Mouse (Mus musculus) ovary, adult 2 months (tissue): ENCODE results near the gene Ubqln5. TPM values are rescaled to one million over a fixed set of nuclear protein-coding genes. Genes with fewer than 3 reads are reported as not detected.

ENCODE experiments used
- polyA plus RNA-seq: library from polyadenylated mRNA; depleted of rRNA; stranded (reverse); fragments of >200 nt; gene quantifications from 2 replicates; pipeline ENCODE4 v1.2.3, GENCODE M21; 2012; rRNA removed

The Ubqln5 gene
- polyA plus RNA-seq: not detected in 2 replicates

DNA sequence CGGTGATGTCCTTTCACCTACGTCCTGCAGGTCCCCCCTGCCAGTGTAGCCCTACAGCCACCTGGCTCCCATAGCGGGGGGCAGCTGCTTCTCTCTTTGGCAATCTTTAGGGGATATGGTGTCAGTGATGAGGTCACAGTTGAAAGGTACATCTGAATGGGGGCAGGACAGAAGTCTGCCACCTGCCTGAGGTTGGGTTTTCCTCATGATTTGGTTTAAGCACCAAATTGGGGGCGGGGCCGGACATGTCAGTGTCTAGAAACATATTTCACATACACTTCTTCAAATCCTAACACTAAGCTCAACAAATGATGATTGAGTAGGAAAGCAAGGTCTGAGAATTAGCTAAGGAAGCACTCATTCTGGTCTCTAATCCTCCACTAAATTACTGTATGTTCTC lies at the start of gene Ubqln5:
Gene Ubqln5 (minus strand): TSS at position 101 of the 400 bp plus-strand sequence.

GRCm38 (mm10) chr7:104150456-104150855 lies 20.8 kb upstream of the Ubqln5 start, which contains the start of gene Ubqlnl:
TSS of gene Ubqlnl (minus strand) at chr7:104150556.

GRCm38 (mm10) chr7:104143179-104143578 lies 13.6 kb upstream of the Ubqln5 start, which contains the start of gene Ubqln3:
TSS of gene Ubqln3 (minus strand) at chr7:104143279.

GRCm38 (mm10) chr7:104137305-104137704 lies 7.7 kb upstream of the Ubqln5 start, which contains the start of gene Olfr643:
TSS of gene Olfr643 (minus strand) at chr7:104137405.

GRCm38 (mm10) chr7:104104757-104104972 lies 25.0 kb downstream of the Ubqln5 start, which contains the start of gene Olfr646:
TSS of gene Olfr646 (plus strand) at chr7:104104873.

DNA sequence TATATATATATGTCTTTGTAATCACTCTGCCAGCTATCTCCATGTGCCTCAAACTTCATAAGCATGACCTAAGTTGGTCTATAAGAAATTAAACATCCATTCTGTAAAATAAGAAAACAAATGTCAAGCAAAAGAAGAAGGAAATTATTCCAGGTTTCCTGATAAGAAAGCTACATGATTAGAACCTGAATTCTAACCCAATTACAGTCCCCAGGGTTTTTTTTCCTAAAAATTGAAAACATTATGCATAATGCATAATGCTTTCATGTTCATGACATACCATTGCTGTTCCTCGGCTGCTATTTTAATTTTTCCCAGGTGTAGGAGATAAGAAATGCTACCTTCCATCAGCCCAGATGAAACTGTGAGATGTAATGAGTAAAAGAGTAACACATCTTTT lies 44.3 kb downstream of the Ubqln5 start, which contains the start of gene Olfr645:
Gene Olfr645 (minus strand): TSS at position 101 of the 400 bp plus-strand sequence.

Other genes with a start within 250 kb of the Ubqln5 start
- gene Olfr66, start 243.6 kb downstream of the Ubqln5 start, polyA plus RNA-seq: not detected in 2 replicates
- not detected in 2 replicates for gene Olfr64, start 235.3 kb downstream of the Ubqln5 start, polyA plus RNA-seq
- gene Olfr65, start 226.3 kb downstream of the Ubqln5 start, polyA plus RNA-seq: not detected in 2 replicates
- not detected in 2 replicates for gene Olfr631, start 201.0 kb downstream of the Ubqln5 start, polyA plus RNA-seq
- gene Olfr632, start 195.5 kb downstream of the Ubqln5 start, polyA plus RNA-seq: not detected in 2 replicates
- not detected in 2 replicates for gene Olfr633, start 185.4 kb downstream of the Ubqln5 start, polyA plus RNA-seq
- gene Olfr635, start 158.7 kb downstream of the Ubqln5 start, polyA plus RNA-seq: not detected in 2 replicates
- not detected in 2 replicates for gene Olfr638, start 131.1 kb downstream of the Ubqln5 start, polyA plus RNA-seq
- gene Olfr639, start 112.5 kb downstream of the Ubqln5 start, polyA plus RNA-seq: not detected in 2 replicates
- gene Olfr640, start 104.3 kb downstream of the Ubqln5 start, polyA plus RNA-seq: not detected in 2 replicates
- not detected in 2 replicates for gene Olfr641, start 94.4 kb downstream of the Ubqln5 start, polyA plus RNA-seq
- gene Olfr642, start 77.2 kb downstream of the Ubqln5 start, polyA plus RNA-seq: not detected in 2 replicates
- not detected in 2 replicates for gene 4930516K23Rik, start 68.4 kb downstream of the Ubqln5 start, polyA plus RNA-seq
- not detected in 2 replicates for gene Olfr644, start 58.0 kb downstream of the Ubqln5 start, polyA plus RNA-seq
- not detected in 2 replicates for gene Olfr645, start 44.4 kb downstream of the Ubqln5 start, polyA plus RNA-seq
- not detected in 2 replicates for gene Olfr646, start 25.0 kb downstream of the Ubqln5 start, polyA plus RNA-seq
- not detected in 2 replicates for gene Olfr643, start 7.6 kb upstream of the Ubqln5 start, polyA plus RNA-seq
- gene Ubqln3, start 13.5 kb upstream of the Ubqln5 start, polyA plus RNA-seq: not detected in 2 replicates
- gene Ubqlnl, start 20.7 kb upstream of the Ubqln5 start, polyA plus RNA-seq: not detected in 2 replicates
- not detected in 2 replicates for gene Olfm5, start 35.0 kb upstream of the Ubqln5 start, polyA plus RNA-seq
- gene Olfr648, start 53.6 kb upstream of the Ubqln5 start, polyA plus RNA-seq: 0.11 TPM in 1 of 2 replicates, not detected in the other
- not detected in 2 replicates for gene Olfr649, start 66.2 kb upstream of the Ubqln5 start, polyA plus RNA-seq
- 0.77 and 0.95 TPM in 2 replicates for gene Trim6, start 89.0 kb upstream of the Ubqln5 start, polyA plus RNA-seq
- gene Trim34a, start 114.6 kb upstream of the Ubqln5 start, polyA plus RNA-seq: 4.1 and 4.9 TPM in 2 replicates
- 0.33 and 0.54 TPM in 2 replicates for gene Trim5, start 158.3 kb upstream of the Ubqln5 start, polyA plus RNA-seq
- gene Trim12a, start 185.6 kb upstream of the Ubqln5 start, polyA plus RNA-seq: 1.9 and 2.0 TPM in 2 replicates
- gene Trim34b, start 199.6 kb upstream of the Ubqln5 start, polyA plus RNA-seq: 1.7 and 2.0 TPM in 2 replicates
- gene Trim12c, start 223.5 kb upstream of the Ubqln5 start, polyA plus RNA-seq: 1.9 and 2.0 TPM in 2 replicates
- gene Trim30b, start 240.1 kb upstream of the Ubqln5 start, polyA plus RNA-seq: 0.02 and 0.03 TPM in 2 replicates